Mouse (Mus musculus) left cerebral cortex, postnatal 4 days (tissue): ENCODE data around the gene Zranb3. TPM values are rescaled to one million over a fixed set of nuclear protein-coding genes. Genes with fewer than 3 reads are reported as not detected.
"Not testable (repeated sequence)": the region's sequence is repeated elsewhere in the genome, so short reads cannot be mapped to it uniquely, and the experiment has no call there.

Experiments
- DNase-seq: peaks from one replicate; pipeline ENCODE4 v3.0.0-alpha.2; 2022
- intact Hi-C: fragments of 180-260 bp; cut with DNase I; formaldehyde crosslinking; loops from one replicate; pipeline ENCODE4 v1.15.1; 2025
- total RNA-seq, 2 experiments: library from RNA; stranded (reverse); gene quantifications; 2 replicates each; pipeline ENCODE4 v1.2.3; 2021

The Zranb3 gene
- total RNA-seq, 2 experiments from 2014 or later: 8.4 to 11.0 TPM

DNA sequence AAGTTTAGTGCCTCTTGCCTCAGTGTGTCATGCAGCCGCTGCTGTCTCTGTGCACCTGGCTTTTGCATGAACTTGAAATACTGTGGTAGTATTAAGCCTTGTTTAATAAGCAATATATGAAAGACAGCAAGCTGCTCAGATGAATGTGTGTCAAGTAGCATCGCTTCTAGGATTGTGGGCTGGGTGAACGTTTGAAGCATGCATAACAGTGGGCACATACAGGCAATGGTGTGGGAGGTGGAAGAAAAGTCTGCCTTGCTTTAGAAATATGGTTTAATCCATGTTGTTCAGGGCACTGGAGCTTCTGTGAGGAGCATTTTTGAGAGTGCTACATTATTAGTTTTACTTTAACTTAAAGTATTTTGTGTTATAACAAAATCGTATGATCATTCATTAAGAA, 109.0 kb downstream of the Zranb3 start:
- intact Hi-C loops: no loop called here
- no peak for DNase-seq

DNA sequence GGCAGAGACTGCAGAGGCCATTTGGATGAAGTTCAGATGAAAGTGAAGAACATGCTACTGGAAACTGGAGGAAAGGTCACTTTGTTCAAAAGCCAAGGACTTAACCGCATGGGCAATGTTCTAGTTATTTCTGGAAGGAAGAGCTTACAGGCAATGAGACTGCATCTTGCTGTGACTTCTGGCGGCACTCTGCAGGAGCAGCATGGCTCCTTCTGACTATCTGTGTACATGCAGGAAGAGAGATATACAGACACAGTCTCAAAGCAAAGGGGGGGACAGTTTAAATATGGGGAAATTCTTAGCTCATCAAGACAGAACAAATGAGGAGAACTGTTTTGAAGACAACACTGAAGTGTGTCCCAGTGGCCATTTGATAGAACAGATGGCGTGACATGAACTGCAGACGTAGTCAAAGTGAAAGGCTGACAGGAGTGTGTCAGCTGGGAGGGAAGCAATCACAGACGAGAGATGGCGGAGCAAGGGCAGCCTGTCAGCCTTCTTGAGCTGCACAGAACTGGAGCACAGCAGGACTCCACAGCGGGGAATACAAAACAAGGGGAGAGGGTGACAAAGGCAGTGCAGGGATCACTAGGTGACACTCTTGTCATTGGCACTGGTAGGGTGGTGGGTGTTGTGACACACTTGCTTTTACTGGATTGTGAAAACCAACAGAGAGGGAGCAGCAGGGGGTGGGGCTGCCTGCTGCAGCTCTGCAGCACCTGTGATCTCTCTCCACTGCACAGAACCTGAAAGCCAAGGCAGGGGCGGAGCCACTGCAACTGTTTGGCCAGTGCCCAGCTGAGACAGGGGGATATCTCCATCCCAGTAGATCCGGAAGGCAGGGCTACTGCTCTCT, 112.7 kb downstream of the Zranb3 start:
- intact Hi-C loops: no loop called here
- peak; percentile 87 for DNase-seq

DNA sequence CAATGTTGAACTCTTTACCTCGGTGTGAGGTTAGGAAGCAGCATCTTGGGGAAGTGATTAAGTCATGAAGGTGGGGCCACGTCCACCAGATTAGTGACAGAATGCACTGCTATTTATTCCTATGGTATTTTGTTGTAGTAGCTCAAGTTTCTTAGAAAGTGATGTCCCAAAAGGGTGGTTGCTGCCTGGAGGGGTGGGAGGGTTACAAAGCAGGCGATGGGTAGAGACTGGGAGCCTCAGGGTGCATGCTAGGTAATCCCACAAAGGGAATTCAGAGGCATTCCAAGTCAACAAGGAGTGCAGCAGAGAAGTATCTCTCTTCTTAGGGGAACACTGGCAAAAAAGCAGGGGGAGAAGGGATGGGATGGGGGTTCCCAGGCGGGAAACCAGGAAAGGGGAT, 113.5 kb downstream of the Zranb3 start:
- DNase-seq: no peak

DNA sequence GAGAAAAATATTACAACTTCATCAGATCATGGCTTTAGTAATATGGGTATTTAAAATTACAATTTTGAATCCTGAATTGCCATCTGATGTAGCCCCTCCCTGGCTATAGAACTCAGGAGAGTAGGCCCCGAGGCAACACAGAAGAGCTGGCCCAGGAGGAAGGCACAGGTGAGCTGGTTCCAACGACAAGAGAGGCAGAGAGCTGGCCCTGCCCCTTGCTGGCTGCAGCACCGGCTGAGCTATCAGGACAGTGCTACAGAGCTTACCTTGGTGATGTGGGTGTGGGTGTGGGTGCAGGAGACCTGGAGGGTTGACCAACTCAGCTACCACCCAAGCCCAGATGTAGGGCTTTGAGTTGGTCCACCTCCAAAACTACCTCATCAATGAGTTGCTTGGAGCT, 114.6 kb downstream of the Zranb3 start:
- no peak for DNase-seq
- intact Hi-C loops: no loop called here

More for the DNA sequence above, 113.5 kb downstream of the Zranb3 start:
- intact Hi-C loops: no loop called here

DNA sequence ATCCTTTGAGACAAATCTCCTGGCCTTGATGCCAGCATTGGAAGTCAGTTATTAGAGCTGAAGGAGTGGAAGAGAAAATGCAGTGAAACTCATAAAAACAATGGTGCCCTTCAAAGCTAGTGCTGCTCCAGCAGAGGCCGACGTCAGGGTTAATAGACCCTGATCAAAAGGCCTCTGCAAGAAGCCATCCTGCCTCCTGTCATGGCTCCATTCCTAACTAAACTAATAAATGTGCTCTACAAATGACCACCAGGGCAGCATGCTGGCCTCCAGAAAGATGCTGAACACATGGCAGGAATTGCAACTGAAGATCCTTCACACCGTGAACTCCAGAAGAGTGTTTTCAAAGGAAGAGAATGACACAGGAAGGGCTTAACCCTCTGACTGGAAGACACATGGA, 117.5 kb downstream of the Zranb3 start:
- DNase-seq: no peak
- intact Hi-C loops: no loop called here

DNA sequence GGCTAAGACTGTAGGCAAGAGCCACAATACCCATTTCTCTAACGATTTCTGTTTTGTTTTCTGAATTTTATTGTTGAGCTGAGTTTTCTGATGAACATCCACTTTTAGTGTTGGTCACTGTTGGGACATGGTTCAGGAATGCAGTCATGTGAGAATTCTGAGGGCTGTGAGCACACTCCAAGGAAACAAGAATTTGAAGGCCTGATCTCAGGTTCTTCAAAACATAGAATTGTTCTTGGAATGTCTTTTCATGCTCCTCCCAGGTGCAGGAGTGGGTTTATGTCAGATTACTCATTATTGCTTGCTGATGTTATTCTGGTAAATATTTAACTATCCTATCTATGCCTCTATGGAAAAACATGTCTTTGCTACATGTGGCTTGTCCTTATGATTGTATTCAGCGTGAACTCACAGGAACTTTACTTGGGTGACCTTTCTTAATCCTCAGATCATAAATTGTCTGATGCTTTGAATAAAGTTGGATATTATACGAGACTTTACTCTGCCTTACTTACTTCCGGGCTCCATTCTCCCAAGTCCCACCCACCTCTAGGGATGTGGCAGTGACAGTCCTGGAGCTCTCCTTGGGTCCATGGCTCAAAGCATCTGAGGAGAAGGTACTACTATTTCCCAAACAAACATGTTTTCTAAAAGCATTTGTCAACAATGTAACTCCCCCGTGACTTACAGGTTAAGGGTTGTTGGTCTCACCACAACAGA, 119.4 kb downstream of the Zranb3 start:
- DNase-seq: no peak
- intact Hi-C loops: no loop called here

DNA sequence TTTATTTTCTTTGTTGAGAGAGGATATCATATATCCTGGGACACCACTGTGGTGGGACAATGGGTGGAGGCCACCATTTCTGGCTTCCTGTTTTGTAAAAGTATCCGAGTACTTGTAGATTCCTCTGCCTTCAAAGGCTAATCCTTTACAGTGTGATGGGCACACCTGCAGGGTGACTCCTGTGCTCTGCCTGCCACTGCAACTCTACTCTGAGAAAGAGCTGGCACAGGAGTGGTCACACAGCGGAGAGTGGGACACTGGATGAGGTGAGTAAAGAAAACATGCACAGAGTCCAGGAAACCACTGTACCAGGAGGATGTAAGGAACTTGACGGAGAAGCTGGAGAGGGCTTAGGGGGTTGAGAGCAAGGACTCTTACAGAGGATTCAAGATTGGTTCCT, 120.6 kb downstream of the Zranb3 start:
- DNase-seq: no peak
- intact Hi-C loops: no loop called here

DNA sequence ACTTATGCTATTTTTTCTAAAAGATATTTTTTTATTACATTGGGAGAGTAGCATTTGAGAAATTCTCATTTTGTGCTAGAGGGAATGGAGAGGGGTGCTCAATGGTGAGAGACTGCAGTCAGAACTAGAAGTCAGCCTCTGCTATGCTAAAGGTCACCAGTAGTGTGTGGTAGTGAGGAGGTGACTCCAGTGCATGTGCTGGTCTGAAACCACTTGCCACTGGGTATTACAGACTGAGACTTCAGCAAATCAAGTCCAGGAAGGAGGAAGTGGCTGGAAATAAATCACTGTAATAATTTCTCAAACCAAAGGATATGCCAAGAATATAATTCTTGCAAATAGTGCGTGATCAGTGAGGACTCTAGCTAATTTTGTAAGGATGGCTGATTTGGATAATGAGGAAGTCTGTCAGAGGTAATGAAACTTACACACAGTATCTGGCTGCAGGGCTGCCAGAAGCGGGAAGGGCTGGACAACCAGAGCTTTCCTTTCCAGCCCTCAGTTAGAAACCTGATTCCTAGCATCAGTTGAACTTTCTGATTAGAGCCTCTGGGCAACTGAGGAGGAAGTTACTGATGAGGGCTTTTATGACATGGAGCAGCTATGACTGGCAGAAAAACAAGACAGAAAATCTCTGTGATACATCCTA, 121.8 kb downstream of the Zranb3 start:
- no peak for DNase-seq
- intact Hi-C loops: no loop called here

DNA sequence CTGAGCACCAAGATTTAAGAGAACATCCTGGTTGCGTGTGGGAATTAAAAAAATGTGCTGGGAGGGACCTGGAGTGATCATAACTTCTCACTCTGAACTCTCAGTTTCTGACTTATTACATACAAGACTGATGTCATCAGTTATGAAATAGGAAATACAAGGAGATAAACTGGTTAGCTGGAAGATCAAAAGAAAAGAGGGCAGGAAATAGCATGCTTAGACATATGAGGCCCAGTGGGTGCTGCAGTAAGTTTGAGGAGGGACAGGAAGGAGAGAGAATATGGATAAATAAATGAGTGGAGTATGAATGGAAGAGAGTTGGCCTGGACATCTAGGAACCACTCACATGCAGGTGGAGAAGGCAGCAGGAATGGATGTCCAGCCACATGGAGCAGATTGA, 124.7 kb downstream of the Zranb3 start:
- no peak for DNase-seq
- intact Hi-C loops: no loop called here

DNA sequence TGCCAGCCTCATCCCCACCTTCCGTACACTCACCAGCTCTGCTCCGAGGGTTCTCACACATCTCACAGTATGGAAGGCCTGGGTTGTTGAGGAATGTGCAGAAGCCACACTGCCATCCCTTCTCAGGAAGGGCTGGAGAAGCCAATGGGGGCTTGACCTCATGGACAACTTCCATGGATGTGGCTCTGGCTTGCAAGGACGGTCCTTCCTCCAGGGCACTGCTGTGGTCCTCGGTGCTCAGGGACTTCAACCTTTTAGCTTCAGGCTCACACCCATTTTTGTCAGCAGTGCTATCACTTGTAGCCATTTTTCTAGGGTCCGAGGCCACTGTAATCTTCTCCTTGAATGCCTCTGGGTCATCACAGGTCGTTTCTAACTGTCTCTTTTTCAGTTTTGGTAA, 126.7 kb downstream of the Zranb3 start:
- DNase-seq: no peak
- intact Hi-C loops: no loop called here

DNA sequence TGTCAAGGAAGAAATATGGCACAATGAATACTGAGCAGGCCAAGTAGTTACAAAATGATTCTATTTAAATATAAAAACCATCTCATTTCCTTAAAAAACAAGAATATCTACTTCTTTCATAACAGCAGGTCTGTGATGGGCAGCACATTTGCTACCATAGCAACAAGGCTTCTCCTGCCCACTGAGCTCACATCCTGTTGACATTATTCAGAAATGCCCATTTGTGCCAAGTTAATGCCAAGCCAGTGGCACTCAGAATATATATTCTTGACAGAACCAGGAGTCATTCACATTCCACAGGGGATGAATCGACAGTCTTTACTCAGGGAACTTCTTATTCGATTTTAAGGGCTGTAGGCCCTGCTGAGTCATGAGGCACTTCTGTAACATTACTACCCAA, 127.2 kb downstream of the Zranb3 start:
- DNase-seq: no peak
- intact Hi-C loops: no loop called here

DNA sequence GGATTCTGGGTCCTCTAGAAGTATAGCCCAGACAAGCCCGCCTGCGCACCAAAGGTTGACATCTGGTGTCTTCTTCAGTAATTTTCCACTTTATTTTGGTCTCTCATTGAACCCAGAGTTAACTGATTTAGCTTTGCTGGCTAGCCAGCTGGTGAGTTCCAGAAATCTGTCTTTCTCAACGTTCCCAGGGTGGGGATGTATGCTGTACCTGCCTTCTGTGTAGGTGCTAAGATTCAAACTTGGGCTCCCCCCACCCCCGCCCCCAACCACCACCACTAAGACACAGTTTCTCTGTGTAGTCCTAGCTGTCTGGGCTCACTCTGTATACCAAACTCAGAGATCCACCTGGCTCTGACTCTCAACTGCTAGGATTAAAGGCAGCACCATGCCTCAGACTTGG, 128.8 kb downstream of the Zranb3 start:
- intact Hi-C loops: no loop called here

DNA sequence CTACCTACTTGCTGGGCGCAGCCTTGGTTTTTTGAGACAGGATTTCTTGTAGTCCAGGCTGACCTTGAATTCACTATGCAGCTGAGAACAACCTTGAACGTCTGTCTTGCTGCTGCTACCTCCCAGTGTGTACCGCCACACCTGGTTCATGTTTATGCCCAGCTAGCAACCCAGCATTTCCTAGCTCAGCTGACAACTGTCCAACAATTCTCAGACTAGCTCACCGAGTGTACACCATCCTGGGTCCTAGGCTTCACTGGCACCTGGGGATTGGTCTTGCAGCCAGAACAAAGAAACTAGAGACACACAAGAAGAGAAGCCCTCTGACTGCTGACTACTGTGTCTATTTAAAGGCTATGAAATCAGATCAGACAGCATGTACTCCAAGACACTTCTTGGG, 132.0 kb downstream of the Zranb3 start:
- intact Hi-C loops: no loop called here
- no peak for DNase-seq

More for the DNA sequence above, 128.8 kb downstream of the Zranb3 start:
- DNase-seq: no peak

DNA sequence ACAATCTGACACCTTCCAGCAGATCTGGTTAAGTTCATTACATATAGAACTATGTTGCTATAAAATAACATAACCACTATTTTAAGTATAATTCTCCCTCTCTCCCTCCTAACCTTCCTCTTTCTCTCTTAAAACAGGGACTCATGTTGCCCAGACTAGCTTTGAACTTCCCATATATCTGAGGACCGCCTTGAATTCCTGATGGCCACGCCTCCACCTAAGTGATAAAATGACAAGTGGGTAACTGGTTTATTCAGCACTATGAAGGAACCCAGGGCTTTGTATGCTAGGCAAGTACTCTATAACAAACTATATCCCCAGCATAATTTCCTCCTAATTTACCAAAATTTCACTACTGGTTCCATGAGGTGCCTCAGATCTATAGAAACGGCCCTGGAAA, 139.5 kb downstream of the Zranb3 start:
- intact Hi-C loops: no loop called here

DNA sequence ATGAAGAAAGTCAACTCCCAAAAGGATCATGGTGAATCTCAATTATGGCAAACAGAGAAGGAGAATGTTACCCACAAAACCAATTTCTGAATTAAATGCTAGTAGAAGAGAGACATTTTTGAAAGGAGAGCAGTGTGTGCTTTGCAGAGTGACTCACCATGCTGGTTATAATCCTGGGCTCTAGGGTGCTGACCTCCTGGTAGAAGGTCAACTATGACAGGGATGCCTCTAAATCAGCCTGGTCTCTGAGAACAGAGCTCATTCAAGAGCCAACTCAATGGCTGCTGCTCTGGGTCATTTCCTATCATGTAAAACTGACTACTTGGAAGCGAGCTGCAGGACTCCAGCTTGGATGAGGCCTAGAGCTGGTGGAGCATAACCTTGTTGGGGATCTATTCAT, 141.7 kb downstream of the Zranb3 start:
- intact Hi-C loops: no loop called here
- no peak for DNase-seq

More for the DNA sequence above, 139.5 kb downstream of the Zranb3 start:
- no peak for DNase-seq

DNA sequence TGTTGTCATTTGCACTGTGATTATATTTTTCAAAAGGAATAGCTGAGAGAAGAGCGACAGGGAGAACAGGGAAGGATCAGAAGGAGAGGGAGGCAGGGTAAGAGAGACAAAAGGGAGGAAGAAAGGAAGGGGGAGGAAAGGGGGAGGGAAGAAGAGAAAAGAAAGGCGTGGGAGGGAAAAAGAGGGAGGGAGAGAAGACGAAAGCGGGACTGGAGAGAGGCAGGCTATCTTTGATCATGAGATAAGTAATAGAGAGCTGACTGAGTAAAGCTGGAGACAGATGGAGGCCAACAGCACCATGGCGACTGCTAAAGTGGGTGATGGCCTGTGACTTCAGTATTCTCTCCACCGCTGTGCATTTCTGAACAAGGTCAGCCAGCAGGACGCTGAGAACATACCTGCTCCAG, 143.5 kb downstream of the Zranb3 start:
- intact Hi-C loops: no loop called here

DNA sequence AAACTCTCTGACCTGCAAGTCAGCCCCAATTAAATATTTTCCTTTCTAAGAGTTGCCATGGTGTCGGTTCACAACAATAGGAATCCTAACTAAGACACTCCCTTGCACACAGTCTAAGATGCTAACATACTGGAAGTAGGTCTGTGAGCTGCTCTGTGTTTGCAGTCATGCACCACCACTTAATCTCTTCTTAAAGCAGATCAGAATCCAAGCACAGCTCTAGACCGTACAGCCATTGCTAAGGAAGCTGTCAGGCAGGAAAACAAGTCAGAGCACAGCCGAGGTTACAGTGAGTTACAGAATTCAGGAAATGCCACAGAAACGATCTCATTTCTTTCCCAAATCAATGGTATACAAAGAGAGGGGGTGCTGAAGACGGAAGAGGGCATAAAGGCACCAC, 144.0 kb downstream of the Zranb3 start:
- intact Hi-C loops: no loop called here
- no peak for DNase-seq

More for the DNA sequence above, 143.5 kb downstream of the Zranb3 start:
- no peak for DNase-seq

DNA sequence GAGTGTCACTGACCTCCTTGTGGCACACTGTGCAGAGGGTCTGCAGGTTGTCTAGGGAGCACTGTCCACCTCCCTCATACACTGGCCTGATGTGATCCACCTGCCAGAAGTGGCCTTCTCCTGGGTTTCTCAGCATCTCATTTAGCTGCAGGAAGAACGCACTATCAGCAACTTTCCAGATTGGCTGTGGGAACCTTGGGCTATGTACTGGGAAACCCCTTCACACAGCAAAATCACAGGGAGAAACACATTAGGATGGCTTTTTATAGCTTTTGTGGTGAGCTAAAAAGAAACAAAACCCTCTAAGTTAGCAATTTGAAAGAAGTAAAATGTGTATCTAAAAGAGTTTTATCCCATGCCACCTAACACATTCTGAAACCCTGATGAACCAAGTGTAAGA, 146.3 kb downstream of the Zranb3 start:
- no peak for DNase-seq
- intact Hi-C loops: no loop called here

DNA sequence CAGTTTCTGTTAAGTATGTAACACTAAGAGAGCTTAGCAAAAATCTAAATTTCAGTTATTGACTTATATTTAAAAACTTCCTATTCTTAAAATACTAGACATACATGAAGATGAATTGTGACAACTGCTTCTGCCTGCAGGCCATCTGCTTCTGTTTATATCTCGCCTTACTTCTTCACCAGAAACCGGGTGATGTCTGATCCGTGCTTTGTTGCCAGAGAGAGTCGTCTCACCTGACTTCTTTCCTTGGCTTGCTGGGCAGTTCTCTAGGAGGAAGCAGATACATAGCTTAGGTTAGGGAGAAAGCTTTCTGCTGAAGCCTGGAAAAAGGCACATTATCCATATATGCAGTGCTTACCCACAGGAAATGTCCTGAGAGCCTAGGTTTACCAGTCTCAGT, 148.0 kb downstream of the Zranb3 start:
- DNase-seq: no peak
- intact Hi-C loops: no loop called here

DNA sequence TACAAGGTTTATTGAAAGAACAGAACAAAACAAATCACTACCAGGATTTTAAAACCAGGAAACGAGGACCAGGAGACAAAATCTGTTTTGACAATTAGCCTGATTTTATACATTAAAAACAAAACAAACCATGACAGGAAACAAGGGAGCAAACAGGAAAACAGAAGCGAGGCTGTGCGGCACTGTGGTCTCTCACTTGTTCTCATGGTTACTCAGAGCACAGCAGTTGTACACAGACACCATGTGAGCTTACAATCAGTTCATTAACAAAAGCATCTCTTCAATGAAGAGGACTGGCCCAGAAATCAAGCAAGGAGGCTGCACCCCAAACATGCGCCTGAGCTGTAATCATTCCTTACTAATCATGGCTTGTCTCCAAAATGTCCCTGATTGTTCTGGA, 148.6 kb downstream of the Zranb3 start:
- intact Hi-C loops, DNase-seq: not testable (repeated sequence)

DNA sequence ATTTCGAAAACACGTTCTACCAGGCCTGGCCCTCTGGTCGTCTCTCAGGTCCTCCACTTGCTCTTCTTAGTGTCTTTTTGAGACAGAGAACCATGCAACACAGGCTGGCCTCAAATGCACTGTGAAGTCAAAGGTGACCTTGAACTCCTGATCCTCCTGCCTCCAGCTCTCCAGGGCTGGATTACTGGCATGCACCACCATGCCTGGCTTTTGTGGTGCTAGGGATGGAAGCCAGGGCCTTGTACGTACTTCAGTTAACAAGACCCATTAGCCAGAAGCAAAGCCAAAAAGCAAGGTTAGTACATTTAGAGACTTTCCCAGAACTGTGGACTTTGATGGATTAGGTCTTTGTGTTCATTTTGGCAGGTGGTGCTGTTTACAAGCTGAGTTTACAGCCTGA, 150.6 kb downstream of the Zranb3 start:
- DNase-seq: no peak
- intact Hi-C loops: no loop called here

DNA sequence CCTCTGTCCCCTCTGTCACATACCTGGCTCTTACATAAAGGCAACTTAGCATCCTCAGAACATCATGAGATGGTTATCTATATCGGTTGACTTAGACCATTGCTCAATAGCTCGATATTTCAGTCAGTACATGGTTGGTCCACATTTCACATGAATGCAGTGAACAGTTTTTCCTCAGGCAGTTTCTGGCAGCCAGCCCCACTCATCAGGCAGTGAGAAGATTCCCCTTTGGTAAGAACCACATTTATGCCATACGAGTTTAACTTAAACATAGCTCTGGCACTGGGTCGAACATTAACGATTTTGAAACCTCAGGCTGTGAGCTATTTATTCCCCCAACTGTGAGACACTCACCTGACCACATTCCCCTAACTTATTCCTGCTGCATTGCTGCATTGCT, 154.1 kb downstream of the Zranb3 start:
- intact Hi-C loops: no loop called here
- DNase-seq: no peak
